Mouse (Mus musculus) retina, adult 2 months (tissue): Measurements from ENCODE around the gene Adarb1.
A peak's percentile ranks its signal among the peaks of the same experiment; 100 is the strongest.

Experiments used
- DNase-seq: peaks from one replicate; pipeline ENCODE4 v3.0.0-alpha.2; 2012; ENCODE audit warnings: low read depth, low spot score

Adarb1 gene

GRCm38 (mm10) chr10:77418138-77418537 is at the start of gene Adarb1:
Gene Adarb1 (minus strand): TSS chr10:77418270.
- peak; percentile 77 for DNase-seq

- no peak for DNase-seq
Measured at GRCm38 (mm10) chr10:77467407-77467806, 49.3 kb upstream of the Adarb1 start.

- no peak for DNase-seq
Measured at GRCm38 (mm10) chr10:77465902-77466301, 47.8 kb upstream of the Adarb1 start.

- no peak for DNase-seq
Measured at GRCm38 (mm10) chr10:77464181-77464936, 46.3 kb upstream of the Adarb1 start.

GRCm38 (mm10) chr10:77461161-77461560 is 43.1 kb upstream of the Adarb1 start:
- no peak for DNase-seq

GRCm38 (mm10) chr10:77457701-77458100 is 39.6 kb upstream of the Adarb1 start:
- DNase-seq: no peak

GRCm38 (mm10) chr10:77456507-77456906 is 38.4 kb upstream of the Adarb1 start:
- no peak for DNase-seq

- DNase-seq: no peak
Measured at GRCm38 (mm10) chr10:77455251-77456010, 37.4 kb upstream of the Adarb1 start.

GRCm38 (mm10) chr10:77454795-77455194 is 36.7 kb upstream of the Adarb1 start:
- no peak for DNase-seq

- no peak for DNase-seq
Measured at GRCm38 (mm10) chr10:77451822-77452221, 33.8 kb upstream of the Adarb1 start.

- no peak for DNase-seq
Measured at GRCm38 (mm10) chr10:77450159-77450464, 32.0 kb upstream of the Adarb1 start.

GRCm38 (mm10) chr10:77449315-77450158 is 31.5 kb upstream of the Adarb1 start:
- DNase-seq: no peak

GRCm38 (mm10) chr10:77448698-77449247 is 30.7 kb upstream of the Adarb1 start:
- no peak for DNase-seq

GRCm38 (mm10) chr10:77448209-77448608 is 30.1 kb upstream of the Adarb1 start:
- DNase-seq: no peak

- DNase-seq: no peak
Measured at GRCm38 (mm10) chr10:77447755-77448154, 29.7 kb upstream of the Adarb1 start.

- no peak for DNase-seq
Measured at GRCm38 (mm10) chr10:77442250-77442649, 24.2 kb upstream of the Adarb1 start.

- DNase-seq: no peak
Measured at GRCm38 (mm10) chr10:77441812-77442211, 23.7 kb upstream of the Adarb1 start.

GRCm38 (mm10) chr10:77440841-77441755 is 23.0 kb upstream of the Adarb1 start:
- no peak for DNase-seq

- DNase-seq: no peak
Measured at GRCm38 (mm10) chr10:77440286-77440685, 22.2 kb upstream of the Adarb1 start.

GRCm38 (mm10) chr10:77439026-77439425 is 21.0 kb upstream of the Adarb1 start:
- DNase-seq: no peak

GRCm38 (mm10) chr10:77438021-77438420 is 20.0 kb upstream of the Adarb1 start:
- no peak for DNase-seq
